Mouse (Mus musculus) retina, postnatal 1 day (tissue): ENCODE data around the gene Cs.

ENCODE experiments used
- DNase-seq: peaks from one replicate; pipeline ENCODE4 v3.0.0-alpha.2; 2012

Cs gene

GRCm38 (mm10) chr10:128411211-128412054 lies 73.9 kb downstream of the Cs start, which contains the start of the genes Nabp2 and Rnf41:
TSS of gene Nabp2 (minus strand) at chr10:128411492.
TSS of gene Rnf41 (plus strand) at chr10:128411657.
- peak; percentile 98 for DNase-seq

- no peak for DNase-seq
These were observed 74.5 kb downstream of the Cs start for GRCm38 (mm10) chr10:128412055-128412381.
